Mouse (Mus musculus) kidney, embryonic 15.5 days (tissue): ENCODE results near the gene Got1. TPM values are rescaled to one million over a fixed set of nuclear protein-coding genes. Genes with fewer than 3 reads are reported as not detected.

Experiments used
- ATAC-seq: fragments of 200-750 bp; cut with Nextera tagmentation; replicated peaks from 2 replicates; pipeline ENCODE4 v1.8.0; 2017; ENCODE audit warnings: moderate TSS enrichment; ENCODE audit not compliant: low FRiP score
- H3K27ac ChIP-seq: fragments of 300-500 bp; sonication (generic); 2 replicates; pipeline ENCODE4 v1.5.1; 2015; ENCODE audit warnings: mild to moderate bottlenecking, inconsistent platforms
- H3K27me3 ChIP-seq: fragments of 300-500 bp; sonication (generic); 2 replicates; pipeline ENCODE4 v1.6.1; 2015; ENCODE audit warnings: inconsistent platforms
- H3K36me3 ChIP-seq: fragments of 300-500 bp; sonication (generic); 2 replicates; pipeline ENCODE4 v1.6.1; 2015; ENCODE audit warnings: inconsistent platforms
- H3K4me1 ChIP-seq: fragments of 300-500 bp; sonication (generic); 2 replicates; pipeline ENCODE4 v1.6.1; 2015; ENCODE audit warnings: inconsistent platforms
- H3K4me2 ChIP-seq: fragments of 300-500 bp; sonication (generic); 2 replicates; pipeline ENCODE4 v1.6.1; 2015; ENCODE audit warnings: moderate library complexity, mild to moderate bottlenecking, inconsistent platforms
- H3K4me3 ChIP-seq: fragments of 300-500 bp; sonication (generic); replicated peaks from 2 replicates; pipeline ENCODE4 v1.5.1; 2015; ENCODE audit warnings: mild to moderate bottlenecking, inconsistent platforms
- H3K9ac ChIP-seq: fragments of 300-500 bp; sonication (generic); 2 replicates; pipeline ENCODE4 v1.6.1; 2015; ENCODE audit warnings: mild to moderate bottlenecking, inconsistent platforms
- H3K9me3 ChIP-seq: fragments of 300-500 bp; sonication (generic); replicated peaks from 2 replicates; pipeline ENCODE4 v1.6.1; 2016; ENCODE audit warnings: inconsistent platforms
- WGBS: fragments of 180-500 bp; shearing (Covaris S2); methylation state at CpG from one replicate; pipeline ENCODE4 v1.1.7; 2015; ENCODE audit warnings: mixed read lengths; 5-methylcytosine and 5-hydroxymethylcytosine counted together
- polyA plus RNA-seq: library from polyadenylated mRNA; unstranded; fragments of >200 nt; fragmentation: Nextera tagmentation; extraction: Ambion mirVana; gene quantifications from 2 replicates; pipeline ENCODE4 v1.2.1, GENCODE M21; 2015

Gene Got1
- polyA plus RNA-seq, 1 experiment from 2014 or later, result 57.8 TPM

- H3K9me3 ChIP-seq, result no peaks in the 10 kb centered on the region
- H3K9ac ChIP-seq, result peak overlapping the region; percentile 8; the same call in 1 of the 2 replicates
- no peak overlapping the region for H3K4me3 ChIP-seq
- peak overlapping the region; percentile 44 for H3K4me2 ChIP-seq
- H3K36me3 ChIP-seq, result no peaks in the 10 kb centered on the region
- 6% methylated on average over 19 of the region's 19 CpGs for WGBS
- peaks cover 56% of the 10 kb centered on the region for H3K27me3 ChIP-seq
- H3K27ac ChIP-seq, result no peak overlapping the region
- ATAC-seq, result no peak
- peaks cover 14% of the 10 kb centered on the region for H3K4me1 ChIP-seq
These were observed 22.1 kb upstream of the Got1 start for GRCm38 (mm10) chr19:43546337-43547117.

DNA sequence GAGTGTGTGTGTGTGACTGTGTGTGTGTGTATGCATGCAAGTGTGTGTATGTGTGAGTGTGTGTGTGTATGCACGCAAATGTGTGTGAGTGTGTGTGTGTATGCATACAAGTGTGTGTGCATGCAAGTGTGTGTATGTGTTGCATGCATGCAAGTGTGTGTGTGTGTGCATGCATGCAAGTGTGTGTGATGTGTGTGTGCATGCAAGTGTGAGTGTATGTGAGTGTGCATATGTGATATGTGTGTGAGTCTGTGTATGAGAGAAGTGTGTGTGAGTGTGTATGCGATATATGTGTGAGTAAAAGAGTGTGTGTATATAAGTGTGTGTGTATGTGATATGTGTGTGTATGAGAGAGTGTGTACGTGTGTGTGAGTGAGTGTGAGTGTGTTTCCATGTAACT, 11.0 kb upstream of the Got1 start:
- no peak overlapping the region for H3K4me3 ChIP-seq
- ATAC-seq, result no peak
- H3K4me1 ChIP-seq, result no peaks in the 10 kb centered on the region
- no peaks in the 10 kb centered on the region for H3K9me3 ChIP-seq
- no peak overlapping the region for H3K9ac ChIP-seq
- WGBS, result 95% methylated on average over 3 of the region's 3 CpGs
- H3K36me3 ChIP-seq, result no peaks in the 10 kb centered on the region
- no peak overlapping the region for H3K4me2 ChIP-seq
- no peak overlapping the region for H3K27ac ChIP-seq
- H3K27me3 ChIP-seq, result peaks cover 16% of the 10 kb centered on the region

DNA sequence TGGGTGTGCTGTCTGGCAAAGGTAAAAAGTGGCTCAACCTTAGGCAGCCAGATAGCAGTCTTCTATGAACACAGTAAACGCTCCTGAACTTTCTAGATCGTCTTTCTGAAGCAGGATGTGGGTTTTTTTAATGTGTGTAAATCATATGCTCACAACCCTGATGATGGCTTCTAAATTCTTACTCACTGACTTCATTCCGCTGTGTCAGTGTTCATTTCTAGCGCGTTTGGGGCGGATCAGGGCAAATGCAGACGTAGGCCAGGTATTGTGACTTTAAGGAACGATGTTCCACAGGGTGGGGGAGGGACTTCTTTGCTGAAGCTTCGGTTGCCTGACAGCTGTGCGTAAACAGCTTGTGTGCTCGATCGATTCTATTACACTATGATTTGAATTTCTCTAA, 6.5 kb upstream of the Got1 start:
- no peak overlapping the region for H3K4me2 ChIP-seq
- no peak for ATAC-seq
- 29% methylated on average over 12 of the region's 12 CpGs for WGBS
- peaks cover 25% of the 10 kb centered on the region for H3K27me3 ChIP-seq
- H3K9me3 ChIP-seq, result no peaks in the 10 kb centered on the region
- H3K36me3 ChIP-seq, result no peaks in the 10 kb centered on the region
- peaks cover 2% of the 10 kb centered on the region; the same call in 1 of the 2 replicates for H3K4me1 ChIP-seq
- H3K27ac ChIP-seq, result no peak overlapping the region
- no peak overlapping the region for H3K4me3 ChIP-seq
- no peak overlapping the region for H3K9ac ChIP-seq

GRCm38 (mm10) chr19:43530197-43530770, 5.9 kb upstream of the Got1 start:
- no peak overlapping the region for H3K27ac ChIP-seq
- H3K9ac ChIP-seq, result no peak overlapping the region
- WGBS, result 3% methylated on average over 13 of the region's 13 CpGs
- peaks cover 4% of the 10 kb centered on the region for H3K4me1 ChIP-seq
- H3K4me2 ChIP-seq, result peak overlapping the region; percentile 50
- ATAC-seq, result peak; percentile 75
- H3K27me3 ChIP-seq, result peaks cover 25% of the 10 kb centered on the region
- no peaks in the 10 kb centered on the region for H3K36me3 ChIP-seq
- no peaks in the 10 kb centered on the region for H3K9me3 ChIP-seq
- peak overlapping the region; percentile 20; the same call in 1 of the 2 replicates for H3K4me3 ChIP-seq

GRCm38 (mm10) chr19:43528056-43528587, 3.7 kb upstream of the Got1 start:
- ATAC-seq, result no peak
- H3K27me3 ChIP-seq, result peaks cover 25% of the 10 kb centered on the region
- 88% methylated on average over 8 of the region's 8 CpGs for WGBS
- no peak overlapping the region for H3K9ac ChIP-seq
- H3K4me1 ChIP-seq, result peaks cover 18% of the 10 kb centered on the region
- H3K36me3 ChIP-seq, result no peaks in the 10 kb centered on the region
- no peak overlapping the region for H3K27ac ChIP-seq
- H3K4me3 ChIP-seq, result no peak overlapping the region
- H3K4me2 ChIP-seq, result no peak overlapping the region
- H3K9me3 ChIP-seq, result no peaks in the 10 kb centered on the region

GRCm38 (mm10) chr19:43527131-43527530, 2.7 kb upstream of the Got1 start:
- no peak overlapping the region for H3K4me3 ChIP-seq
- no peaks in the 10 kb centered on the region for H3K36me3 ChIP-seq
- no peak overlapping the region for H3K27ac ChIP-seq
- peaks cover 22% of the 10 kb centered on the region for H3K27me3 ChIP-seq
- H3K4me1 ChIP-seq, result peaks cover 23% of the 10 kb centered on the region
- no peaks in the 10 kb centered on the region for H3K9me3 ChIP-seq
- no peak overlapping the region for H3K4me2 ChIP-seq
- 15% methylated on average over 11 of the region's 11 CpGs for WGBS
- H3K9ac ChIP-seq, result no peak overlapping the region
- ATAC-seq, result no peak

GRCm38 (mm10) chr19:43526025-43526424, 1.6 kb upstream of the Got1 start:
- Histone ChIP-seq H3K4me2 (no peak overlapping the region), H3K27ac (no peak overlapping the region), H3K36me3 (no peaks in the 10 kb centered on the region), H3K9ac (no peak overlapping the region), H3K27me3 (peaks cover 15% of the 10 kb centered on the region), H3K4me1 (peaks cover 34% of the 10 kb centered on the region), H3K4me3 (no peak overlapping the region), H3K9me3 (no peaks in the 10 kb centered on the region)
- ATAC-seq, result no peak
- 76% methylated on average over 9 of the region's 9 CpGs for WGBS

GRCm38 (mm10) chr19:43525566-43525965, 1.2 kb upstream of the Got1 start:
- ATAC-seq, result no peak
- Histone ChIP-seq H3K27me3 (peaks cover 12% of the 10 kb centered on the region), H3K27ac (no peak overlapping the region), H3K4me3 (no peak overlapping the region), H3K4me1 (peaks cover 39% of the 10 kb centered on the region), H3K9me3 (no peaks in the 10 kb centered on the region), H3K9ac (no peak overlapping the region), H3K4me2 (peak overlapping the region; percentile 81; the same call in 1 of the 2 replicates), H3K36me3 (no peaks in the 10 kb centered on the region)
- 86% methylated on average over 7 of the region's 7 CpGs for WGBS

GRCm38 (mm10) chr19:43525104-43525482, 688 bp upstream of the Got1 start:
- H3K36me3 ChIP-seq, result no peaks in the 10 kb centered on the region
- H3K4me1 ChIP-seq, result peaks cover 41% of the 10 kb centered on the region
- WGBS, result 9% methylated on average over 10 of the region's 10 CpGs
- H3K4me3 ChIP-seq, result peak overlapping the region; percentile 77
- H3K27me3 ChIP-seq, result peaks cover 12% of the 10 kb centered on the region
- ATAC-seq, result no peak
- peak overlapping the region; percentile 81 for H3K4me2 ChIP-seq
- H3K27ac ChIP-seq, result peak overlapping the region; percentile 76
- peak overlapping the region; percentile 58 for H3K9ac ChIP-seq
- no peaks in the 10 kb centered on the region for H3K9me3 ChIP-seq

DNA sequence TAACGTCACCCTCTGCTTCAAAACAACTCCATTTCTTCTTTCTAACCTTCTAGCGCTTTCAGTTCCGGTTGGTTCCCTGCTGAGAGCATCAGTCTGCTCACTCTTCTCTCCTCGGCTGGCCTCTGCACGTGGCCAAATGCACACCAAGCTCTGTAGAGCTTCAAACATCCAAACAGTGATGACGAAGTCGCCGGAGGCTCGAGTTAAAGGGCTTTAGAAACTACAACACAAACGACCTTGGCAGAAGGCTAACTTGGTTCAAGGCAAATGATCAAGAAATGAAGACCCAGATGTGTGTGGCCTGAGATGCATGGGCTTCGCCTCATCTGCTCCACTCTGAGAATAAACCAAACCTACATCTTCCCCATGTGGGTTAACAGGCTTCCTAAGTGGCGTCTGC, 854 bp downstream of the Got1 start:
- ATAC-seq, result no peak
- H3K27me3 ChIP-seq, result peaks cover 12% of the 10 kb centered on the region
- 7% methylated on average over 12 of the region's 12 CpGs for WGBS
- peak overlapping the region; percentile 60 for H3K9ac ChIP-seq
- H3K4me1 ChIP-seq, result peaks cover 42% of the 10 kb centered on the region
- H3K4me3 ChIP-seq, result peak overlapping the region; percentile 77
- H3K36me3 ChIP-seq, result no peaks in the 10 kb centered on the region
- peak overlapping the region; percentile 81 for H3K4me2 ChIP-seq
- no peaks in the 10 kb centered on the region for H3K9me3 ChIP-seq
- H3K27ac ChIP-seq, result 0 out of 2 replicates have a peak overlapping the region, but pooled peaks have one; percentile 79

GRCm38 (mm10) chr19:43521996-43522395, 2.4 kb downstream of the Got1 start:
- Histone ChIP-seq H3K4me2 (no peak overlapping the region), H3K9me3 (no peaks in the 10 kb centered on the region), H3K27me3 (peaks cover 7% of the 10 kb centered on the region), H3K9ac (no peak overlapping the region), H3K4me1 (peaks cover 42% of the 10 kb centered on the region), H3K36me3 (0 out of 2 replicates have a peak, but pooled peaks cover 3% of the 10 kb centered on the region), H3K27ac (no peak overlapping the region), H3K4me3 (no peak overlapping the region)
- WGBS, result 80% methylated on average over 9 of the region's 9 CpGs
- no peak for ATAC-seq

GRCm38 (mm10) chr19:43521362-43521761, 3.0 kb downstream of the Got1 start:
- no peak for ATAC-seq

More at GRCm38 (mm10) chr19:43521362-43521761, 3.0 kb downstream of the Got1 start:
- Histone ChIP-seq H3K27me3 (peaks cover 3% of the 10 kb centered on the region), H3K9ac (no peak overlapping the region), H3K4me1 (peaks cover 42% of the 10 kb centered on the region), H3K36me3 (0 out of 2 replicates have a peak, but pooled peaks cover 3% of the 10 kb centered on the region), H3K27ac (no peak overlapping the region), H3K4me2 (no peak overlapping the region), H3K9me3 (no peaks in the 10 kb centered on the region), H3K4me3 (no peak overlapping the region)
- WGBS, result 37% methylated on average over 8 of the region's 8 CpGs
